Mouse (Mus musculus) heart, embryonic 11.5 days (tissue): ENCODE results near the gene Esp16. TPM values are rescaled to one million over a fixed set of nuclear protein-coding genes. Genes with fewer than 3 reads are reported as not detected.
"Not testable (repeated sequence)": the region's sequence is repeated elsewhere in the genome, so short reads cannot be mapped to it uniquely, and the experiment has no call there.

Experiments
- ATAC-seq: fragments of 200-750 bp; cut with Nextera tagmentation; replicated peaks from 2 replicates; pipeline ENCODE4 v1.8.0; 2017; ENCODE audit warnings: moderate library complexity; ENCODE audit not compliant: insufficient number of reproducible peaks, low FRiP score, low TSS enrichment
- H3K27ac ChIP-seq: fragments of 300-500 bp; sonication (generic); 2 replicates; pipeline ENCODE4 v1.5.1; 2014; ENCODE audit warnings: mild to moderate bottlenecking, low read depth, low read length
- H3K27me3 ChIP-seq: fragments of 300-500 bp; sonication (generic); 2 replicates; pipeline ENCODE4 v1.6.1; 2014; ENCODE audit warnings: mild to moderate bottlenecking, low read length, mixed read lengths; ENCODE audit not compliant: control insufficient read depth, insufficient read depth
- H3K36me3 ChIP-seq: fragments of 300-500 bp; sonication (generic); 2 replicates; pipeline ENCODE4 v1.6.1; 2014; ENCODE audit warnings: mild to moderate bottlenecking, low read length, moderate library complexity, mixed read lengths; ENCODE audit not compliant: control insufficient read depth, insufficient read depth
- H3K4me1 ChIP-seq: fragments of 300-500 bp; sonication (generic); 2 replicates; pipeline ENCODE4 v1.6.1; 2014; ENCODE audit warnings: low read length; ENCODE audit not compliant: control insufficient read depth, insufficient read depth
- H3K4me2 ChIP-seq: fragments of 300-500 bp; sonication (generic); 2 replicates; pipeline ENCODE4 v1.6.1; 2014; ENCODE audit warnings: mild to moderate bottlenecking, moderate library complexity
- H3K4me3 ChIP-seq: fragments of 300-500 bp; sonication (generic); 2 replicates; pipeline ENCODE4 v1.5.1; 2014; ENCODE audit warnings: low read depth, low read length
- H3K9ac ChIP-seq: fragments of 300-500 bp; sonication (generic); 2 replicates; pipeline ENCODE4 v1.6.1; 2014; ENCODE audit warnings: mild to moderate bottlenecking, low read depth, low read length, moderate library complexity
- H3K9me3 ChIP-seq: fragments of 300-500 bp; sonication (generic); replicated peaks from 2 replicates; pipeline ENCODE4 v1.6.1; 2016; ENCODE audit warnings: low read length; ENCODE audit not compliant: control insufficient read depth
- WGBS: fragments of 180-500 bp; shearing (Covaris S2); extraction: QIAGEN DNeasy Blood & Tissue Kit; methylation state at CpG from one replicate; pipeline ENCODE4 v1.1.7; 2014; ENCODE audit not compliant: insufficient replicate concordance; 5-methylcytosine and 5-hydroxymethylcytosine counted together
- polyA plus RNA-seq: library from polyadenylated mRNA; unstranded; fragments of >200 nt; fragmentation: Nextera tagmentation; extraction: Ambion mirVana; gene quantifications from 2 replicates; pipeline ENCODE4 v1.2.1, GENCODE M21; 2014

Gene Esp16
- polyA plus RNA-seq, result not detected in 2 replicates

- not testable (repeated sequence) for H3K27ac ChIP-seq, H3K9ac ChIP-seq, H3K4me3 ChIP-seq, H3K4me1 ChIP-seq, H3K4me2 ChIP-seq, ATAC-seq, H3K9me3 ChIP-seq, H3K36me3 ChIP-seq, H3K27me3 ChIP-seq
- 66% methylated on average over 6 of the region's 6 CpGs for WGBS
Measured at GRCm38 (mm10) chr17:39535842-39536241, at the start of gene Esp16. Esp16 (plus strand) TSS chr17:39536142.

GRCm38 (mm10) chr17:39498043-39498442 lies 37.9 kb upstream of the Esp16 start:
- not testable (repeated sequence) for ATAC-seq, H3K9me3 ChIP-seq, H3K9ac ChIP-seq, H3K4me1 ChIP-seq, H3K4me3 ChIP-seq, H3K27me3 ChIP-seq, H3K4me2 ChIP-seq, H3K27ac ChIP-seq, H3K36me3 ChIP-seq

Other genes starting within 250 kb of the Esp16 start
- gene Esp18, start 129.8 kb upstream of the Esp16 start, polyA plus RNA-seq, result not detected in 2 replicates
- gene Esp15, start 104.8 kb downstream of the Esp16 start, polyA plus RNA-seq, result not detected in 2 replicates